Mouse (Mus musculus): ENCODE results near the gene Amy2a4. TPM values are rescaled to one million over a fixed set of nuclear protein-coding genes. Genes with fewer than 3 reads are reported as not detected.

The Amy2a4 gene
- 0.17 and 0.20 TPM in 2 replicates for polyA plus RNA-seq (2012; rRNA removed)

DNA sequence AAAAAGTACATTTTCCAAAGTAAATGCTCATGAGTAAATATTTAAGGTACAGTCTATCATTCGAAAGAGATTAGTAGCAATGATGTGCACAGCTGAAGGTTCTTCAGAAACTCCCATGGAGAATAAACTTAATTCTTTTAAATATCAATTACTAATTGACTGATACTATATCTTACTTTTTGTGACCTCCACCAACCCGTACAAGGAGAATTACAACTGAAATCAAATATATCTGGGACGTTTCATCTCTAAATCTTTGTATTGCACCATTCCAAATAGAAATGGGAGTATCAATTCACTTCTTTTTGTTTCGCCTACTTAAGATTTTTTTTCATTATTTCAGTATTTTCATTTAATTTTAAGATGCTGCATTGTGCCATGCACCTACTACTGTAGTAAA, at the start of gene Amy2a4:
TSS of gene Amy2a4 (minus strand) at position 101 of the 400 bp plus-strand sequence.

DNA sequence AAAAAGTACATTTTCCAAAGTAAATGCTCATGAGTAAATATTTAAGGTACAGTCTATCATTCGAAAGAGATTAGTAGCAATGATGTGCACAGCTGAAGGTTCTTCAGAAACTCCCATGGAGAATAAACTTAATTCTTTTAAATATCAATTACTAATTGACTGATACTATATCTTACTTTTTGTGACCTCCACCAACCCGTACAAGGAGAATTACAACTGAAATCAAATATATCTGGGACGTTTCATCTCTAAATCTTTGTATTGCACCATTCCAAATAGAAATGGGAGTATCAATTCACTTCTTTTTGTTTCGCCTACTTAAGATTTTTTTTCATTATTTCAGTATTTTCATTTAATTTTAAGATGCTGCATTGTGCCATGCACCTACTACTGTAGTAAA, 32.7 kb upstream of the Amy2a4 start, which contains the start of gene Amy2a3:
TSS of gene Amy2a3 (minus strand) at position 101 of the 400 bp plus-strand sequence.

DNA sequence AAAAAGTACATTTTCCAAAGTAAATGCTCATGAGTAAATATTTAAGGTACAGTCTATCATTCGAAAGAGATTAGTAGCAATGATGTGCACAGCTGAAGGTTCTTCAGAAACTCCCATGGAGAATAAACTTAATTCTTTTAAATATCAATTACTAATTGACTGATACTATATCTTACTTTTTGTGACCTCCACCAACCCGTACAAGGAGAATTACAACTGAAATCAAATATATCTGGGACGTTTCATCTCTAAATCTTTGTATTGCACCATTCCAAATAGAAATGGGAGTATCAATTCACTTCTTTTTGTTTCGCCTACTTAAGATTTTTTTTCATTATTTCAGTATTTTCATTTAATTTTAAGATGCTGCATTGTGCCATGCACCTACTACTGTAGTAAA, 32.5 kb downstream of the Amy2a4 start, which contains the start of gene Amy2a5:
TSS of gene Amy2a5 (minus strand) at position 101 of the 400 bp plus-strand sequence.

Other genes with a start within 250 kb of the Amy2a4 start
- not detected in 2 replicates for gene Amy2a5, start 32.6 kb downstream of the Amy2a4 start, polyA plus RNA-seq (2012; rRNA removed)
- gene Amy2a3, start 32.6 kb upstream of the Amy2a4 start, polyA plus RNA-seq (2012; rRNA removed): 0.17 and 0.20 TPM in 2 replicates
- gene Amy2a2, start 65.2 kb upstream of the Amy2a4 start, polyA plus RNA-seq (2012; rRNA removed): 0.17 and 0.20 TPM in 2 replicates
- gene Amy2a1, start 241.0 kb upstream of the Amy2a4 start, polyA plus RNA-seq (2012; rRNA removed): 0.08 and 0.23 TPM in 2 replicates

All from central nervous system, embryonic 18 days (tissue).